Mouse (Mus musculus) neural tube, embryonic 12.5 days (tissue): ENCODE results near the gene Tgfa. TPM values are rescaled to one million over a fixed set of nuclear protein-coding genes. Genes with fewer than 3 reads are reported as not detected.

Experiments used
- ATAC-seq: fragments of 200-750 bp; cut with Nextera tagmentation; 2 replicates; pipeline ENCODE4 v1.8.0; 2017; ENCODE audit warnings: low read depth, mild to moderate bottlenecking, moderate TSS enrichment, moderate library complexity; ENCODE audit not compliant: low FRiP score
- H3K27ac ChIP-seq: fragments of 300-500 bp; sonication (generic); 2 replicates; pipeline ENCODE4 v1.5.1; 2016
- H3K27me3 ChIP-seq: fragments of 300-500 bp; sonication (generic); replicated peaks from 2 replicates; pipeline ENCODE4 v1.6.1; 2016; ENCODE audit warnings: mild to moderate bottlenecking
- H3K36me3 ChIP-seq: fragments of 300-500 bp; sonication (generic); 2 replicates; pipeline ENCODE4 v1.6.1; 2016; ENCODE audit warnings: mild to moderate bottlenecking
- H3K4me1 ChIP-seq: fragments of 300-500 bp; sonication (generic); 2 replicates; pipeline ENCODE4 v1.6.1; 2016
- H3K4me2 ChIP-seq: fragments of 300-500 bp; sonication (generic); replicated peaks from 2 replicates; pipeline ENCODE4 v1.6.1; 2016; ENCODE audit warnings: mild to moderate bottlenecking
- H3K4me3 ChIP-seq: fragments of 300-500 bp; sonication (generic); 2 replicates; pipeline ENCODE4 v1.5.1; 2016
- H3K9ac ChIP-seq: fragments of 300-500 bp; sonication (generic); 2 replicates; pipeline ENCODE4 v1.6.1; 2016; ENCODE audit warnings: mild to moderate bottlenecking
- H3K9me3 ChIP-seq: fragments of 300-500 bp; sonication (generic); 2 replicates; pipeline ENCODE4 v1.6.1; 2016; ENCODE audit warnings: mild to moderate bottlenecking
- WGBS: fragments of 180-500 bp; shearing (Covaris S2); methylation state at CpG from one replicate; pipeline ENCODE4 v1.1.7; 2016; 5-methylcytosine and 5-hydroxymethylcytosine counted together
- polyA plus RNA-seq: library from polyadenylated mRNA; unstranded; fragments of >200 nt; fragmentation: Nextera tagmentation; extraction: Ambion mirVana; gene quantifications from 2 replicates; pipeline ENCODE4 v1.2.1, GENCODE M21; 2016

Gene Tgfa
- polyA plus RNA-seq, 1 experiment from 2014 or later, result 4.0 TPM

DNA sequence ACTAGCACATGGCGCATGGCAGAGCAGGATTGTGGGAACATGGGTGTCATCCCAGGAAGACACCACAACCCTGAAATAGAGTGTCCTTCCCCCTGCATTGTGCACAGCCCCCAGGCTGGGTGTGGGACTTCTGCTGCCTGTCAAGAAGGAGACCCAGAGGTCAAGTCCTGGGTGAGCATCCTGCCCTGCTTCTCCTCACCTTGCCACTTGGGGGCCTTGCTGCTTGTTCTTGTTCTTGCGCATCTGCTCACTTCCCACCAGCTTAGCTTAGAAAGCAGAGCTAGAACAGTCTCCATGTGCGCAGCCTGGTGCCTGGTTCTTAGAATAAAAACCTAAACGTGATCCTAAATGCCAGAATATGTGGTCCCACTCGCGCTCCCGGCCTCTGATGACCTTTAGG lies 82.6 kb downstream of the Tgfa start:
- no peak for ATAC-seq
- WGBS, result 65% methylated on average over 7 of the region's 7 CpGs
- Histone ChIP-seq H3K9ac (no peak overlapping the region), H3K27ac (no peak overlapping the region), H3K4me2 (no peak overlapping the region), H3K4me1 (no peaks in the 10 kb centered on the region), H3K9me3 (no peaks in the 10 kb centered on the region), H3K27me3 (no peaks in the 10 kb centered on the region), H3K36me3 (no peaks in the 10 kb centered on the region; the same call in 1 of the 2 replicates), H3K4me3 (no peak overlapping the region)

DNA sequence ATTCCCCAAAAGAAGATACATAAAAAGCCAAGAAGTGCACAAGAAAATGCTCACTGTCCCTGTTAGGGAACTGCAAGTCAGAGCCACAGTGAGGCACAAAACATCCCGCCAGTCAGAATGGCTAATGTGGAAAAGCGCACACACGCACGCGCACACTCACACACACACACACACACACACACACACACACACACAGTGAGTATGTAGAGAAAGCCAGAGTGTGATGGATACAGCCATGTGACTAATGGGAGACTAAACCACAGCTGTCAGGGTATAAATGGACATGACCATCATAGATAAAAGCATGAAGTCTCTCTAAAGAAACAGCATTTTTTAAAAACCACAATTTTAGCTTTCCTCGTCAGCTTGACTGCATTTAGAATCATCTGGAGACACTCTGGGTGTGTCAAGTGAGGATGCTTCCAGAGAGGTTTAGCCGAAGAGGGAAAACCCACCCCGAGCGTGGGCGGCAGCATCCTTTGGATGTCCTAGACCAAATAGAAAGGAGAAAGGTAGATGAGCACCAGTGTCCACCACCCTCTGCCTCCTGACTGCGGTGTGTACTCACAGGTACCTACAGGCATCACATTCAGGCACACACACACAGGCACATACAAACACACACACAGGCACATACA lies 86.7 kb downstream of the Tgfa start:
- Histone ChIP-seq H3K9ac (no peak overlapping the region), H3K36me3 (no peaks in the 10 kb centered on the region), H3K9me3 (no peaks in the 10 kb centered on the region), H3K27me3 (no peaks in the 10 kb centered on the region), H3K4me3 (no peak overlapping the region), H3K27ac (no peak overlapping the region), H3K4me2 (no peak overlapping the region), H3K4me1 (no peaks in the 10 kb centered on the region)
- no peak for ATAC-seq
- 85% methylated on average over 11 of the region's 11 CpGs for WGBS

DNA sequence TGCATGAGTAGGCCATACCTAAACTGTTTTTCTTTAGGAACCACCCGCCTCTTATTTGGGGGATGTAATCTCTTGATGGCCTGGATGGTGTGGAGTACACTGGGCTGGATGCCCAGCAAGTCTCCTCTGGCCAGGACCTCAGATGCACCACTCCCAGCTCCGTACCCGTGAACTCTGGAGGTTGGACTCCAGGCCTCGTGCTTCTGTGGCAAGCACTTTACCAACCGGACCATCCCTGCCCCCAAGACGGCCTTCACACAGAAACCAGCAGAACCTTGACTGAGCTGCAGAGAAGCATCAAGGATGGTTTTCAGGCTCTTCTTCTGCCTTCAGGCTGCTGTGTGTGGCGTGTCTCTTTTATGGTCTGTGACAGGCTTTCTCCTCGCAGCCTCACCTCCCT lies 98.3 kb downstream of the Tgfa start:
- no peak for ATAC-seq
- 67% methylated on average over 8 of the region's 8 CpGs for WGBS

DNA sequence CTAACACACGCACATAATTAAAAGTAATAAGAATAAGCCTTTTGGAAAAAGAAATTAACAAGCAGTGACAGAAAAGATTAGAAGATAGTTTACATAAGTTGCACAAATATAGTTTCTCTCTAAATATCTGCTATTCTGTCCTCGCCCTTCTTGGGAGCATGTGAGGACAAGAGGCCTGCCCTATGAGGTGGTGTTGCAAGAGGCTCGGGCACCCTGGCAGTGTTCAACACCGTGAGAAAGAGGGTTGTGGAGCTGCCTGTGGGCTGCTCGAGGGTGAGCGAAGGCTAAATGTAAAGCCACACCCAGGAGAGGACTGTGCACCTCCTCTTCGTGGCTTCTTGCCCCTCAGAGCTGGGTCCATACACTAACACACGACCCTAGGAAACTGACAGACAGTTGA lies 100.4 kb downstream of the Tgfa start:
- no peak overlapping the region for H3K4me2 ChIP-seq
- no peaks in the 10 kb centered on the region for H3K4me1 ChIP-seq
- WGBS, result 89% methylated on average over 8 of the region's 8 CpGs
- no peaks in the 10 kb centered on the region for H3K27me3 ChIP-seq
- no peak overlapping the region for H3K9ac ChIP-seq
- no peaks in the 10 kb centered on the region; the same call in 1 of the 2 replicates for H3K9me3 ChIP-seq
- H3K36me3 ChIP-seq, result no peaks in the 10 kb centered on the region
- no peak overlapping the region for H3K4me3 ChIP-seq
- H3K27ac ChIP-seq, result no peak overlapping the region
- no peak for ATAC-seq

More for the DNA sequence above, 98.3 kb downstream of the Tgfa start:
- Histone ChIP-seq H3K4me3 (no peak overlapping the region), H3K9me3 (no peaks in the 10 kb centered on the region), H3K27me3 (no peaks in the 10 kb centered on the region), H3K4me1 (no peaks in the 10 kb centered on the region), H3K27ac (no peak overlapping the region), H3K36me3 (no peaks in the 10 kb centered on the region), H3K9ac (no peak overlapping the region), H3K4me2 (no peak overlapping the region)

DNA sequence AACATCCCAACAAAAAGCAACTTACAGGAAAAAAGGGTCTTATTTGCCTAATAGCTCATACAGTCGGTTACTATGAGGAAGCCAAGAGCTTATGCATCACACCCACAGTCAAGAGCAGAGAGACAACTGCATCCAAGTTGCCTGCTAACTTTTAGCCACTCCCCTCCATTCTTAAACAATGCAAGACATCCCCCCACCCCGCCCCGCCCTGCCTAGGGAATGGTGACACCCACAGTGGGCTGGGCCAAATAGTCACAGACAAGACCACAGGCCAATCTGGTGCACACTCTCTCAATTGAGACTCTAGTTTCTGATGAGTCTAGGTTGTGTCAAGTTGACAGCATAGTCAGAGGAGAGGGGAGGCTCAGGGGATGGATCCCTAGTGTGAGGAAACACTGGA lies 101.1 kb downstream of the Tgfa start:
- H3K4me2 ChIP-seq, result no peak overlapping the region
- 87% methylated on average over 3 of the region's 3 CpGs for WGBS
- no peak for ATAC-seq

DNA sequence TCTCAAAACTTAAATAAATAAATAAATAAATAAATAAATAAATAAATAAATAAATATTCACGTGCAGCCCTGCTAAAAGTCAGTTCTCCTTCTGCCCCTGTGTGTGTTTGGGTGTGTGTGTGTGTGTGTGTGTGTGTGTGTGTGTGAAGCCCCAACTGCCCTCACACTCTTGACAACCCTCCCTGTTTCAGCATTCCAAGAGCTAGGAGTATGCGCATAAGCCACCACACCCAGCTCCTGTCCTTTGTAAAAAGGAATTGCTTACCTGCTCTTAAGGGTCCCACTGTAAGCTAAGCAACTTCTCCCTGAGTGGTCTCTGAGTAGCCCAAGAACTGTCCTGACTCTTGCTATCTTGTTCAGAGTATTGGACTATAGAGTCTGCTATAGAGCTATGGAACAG lies 101.9 kb downstream of the Tgfa start:
- no peaks in the 10 kb centered on the region for H3K27me3 ChIP-seq
- no peak for ATAC-seq
- H3K27ac ChIP-seq, result no peak overlapping the region
- H3K36me3 ChIP-seq, result no peaks in the 10 kb centered on the region
- no peaks in the 10 kb centered on the region for H3K4me1 ChIP-seq
- no peak overlapping the region for H3K4me3 ChIP-seq
- WGBS, result 94% methylated on average over 2 of the region's 2 CpGs
- H3K9me3 ChIP-seq, result no peaks in the 10 kb centered on the region; the same call in 1 of the 2 replicates
- H3K4me2 ChIP-seq, result no peak overlapping the region
- no peak overlapping the region for H3K9ac ChIP-seq

More for the DNA sequence above, 101.1 kb downstream of the Tgfa start:
- Histone ChIP-seq H3K27me3 (no peaks in the 10 kb centered on the region), H3K9me3 (no peaks in the 10 kb centered on the region; the same call in 1 of the 2 replicates), H3K9ac (no peak overlapping the region), H3K4me1 (no peaks in the 10 kb centered on the region), H3K4me3 (no peak overlapping the region), H3K27ac (no peak overlapping the region), H3K36me3 (no peaks in the 10 kb centered on the region)

DNA sequence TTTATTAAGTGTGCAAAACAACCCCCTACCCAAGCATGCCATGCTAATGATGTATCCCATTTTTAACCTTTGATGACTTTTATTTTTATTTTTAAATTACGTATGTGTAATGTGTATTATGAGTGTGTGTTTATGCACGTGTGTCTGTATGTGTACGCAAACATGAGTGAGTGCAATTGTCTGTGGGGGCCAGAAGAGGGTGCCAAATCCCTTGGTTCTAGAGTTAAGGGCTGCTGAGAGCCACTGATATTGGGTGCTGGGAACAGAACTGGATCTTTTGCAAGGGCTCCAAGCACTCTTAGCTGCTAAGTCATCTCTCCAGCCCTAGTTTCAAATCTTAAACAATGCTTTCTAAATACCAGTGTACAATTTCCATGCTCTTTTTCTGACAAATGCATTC lies 103.9 kb downstream of the Tgfa start:
- WGBS, result 92% methylated on average over 3 of the region's 3 CpGs
- Histone ChIP-seq H3K27me3 (no peaks in the 10 kb centered on the region), H3K4me3 (no peak overlapping the region), H3K27ac (no peak overlapping the region), H3K9ac (no peak overlapping the region), H3K36me3 (no peaks in the 10 kb centered on the region), H3K4me1 (no peaks in the 10 kb centered on the region), H3K9me3 (no peaks in the 10 kb centered on the region; the same call in 1 of the 2 replicates), H3K4me2 (no peak overlapping the region)
- ATAC-seq, result no peak

DNA sequence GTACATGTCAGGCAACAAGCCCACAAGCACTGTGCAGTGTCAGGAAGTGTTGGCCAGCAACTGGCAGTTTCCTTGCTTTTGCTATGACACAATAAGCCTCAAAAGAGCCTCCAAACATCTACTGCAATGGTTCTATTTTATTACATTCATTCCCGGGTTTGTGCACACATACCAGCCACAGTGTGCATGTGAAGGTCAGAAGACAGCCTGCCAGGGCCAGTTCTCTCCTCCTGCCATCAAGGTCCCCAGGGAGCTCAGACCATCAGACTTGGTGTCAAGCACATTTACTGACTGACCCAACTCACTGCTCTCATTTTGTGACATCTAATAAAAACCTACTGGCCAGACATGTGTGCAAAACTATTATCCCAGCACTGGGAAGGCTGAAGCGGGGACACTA lies 104.4 kb downstream of the Tgfa start:
- H3K4me1 ChIP-seq, result no peaks in the 10 kb centered on the region
- H3K27me3 ChIP-seq, result no peaks in the 10 kb centered on the region
- no peak overlapping the region for H3K4me2 ChIP-seq
- H3K4me3 ChIP-seq, result no peak overlapping the region
- 82% methylated on average over 2 of the region's 2 CpGs for WGBS
- no peaks in the 10 kb centered on the region; the same call in 1 of the 2 replicates for H3K9me3 ChIP-seq
- H3K36me3 ChIP-seq, result no peaks in the 10 kb centered on the region
- no peak overlapping the region for H3K9ac ChIP-seq
- H3K27ac ChIP-seq, result no peak overlapping the region
- no peak for ATAC-seq

DNA sequence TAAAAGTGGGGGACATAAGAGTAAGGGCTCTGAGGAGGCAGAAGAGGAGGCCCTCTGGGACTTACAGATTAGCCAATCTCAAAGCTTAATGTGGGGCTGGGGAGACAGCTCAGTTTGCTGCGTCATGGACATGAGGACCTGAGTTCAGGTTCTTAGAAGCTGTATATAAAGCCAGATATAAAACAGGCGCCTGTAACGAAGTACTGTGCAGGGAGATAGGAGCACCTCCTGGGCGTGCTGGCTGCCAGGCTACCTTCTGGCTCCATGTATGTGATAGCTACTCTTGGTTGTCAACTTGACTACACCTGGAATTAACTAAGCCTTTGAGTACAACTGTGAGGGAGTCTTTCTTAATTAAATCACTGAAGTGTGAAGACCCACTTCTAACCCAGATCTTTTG lies 110.7 kb downstream of the Tgfa start:
- Histone ChIP-seq H3K9me3 (no peaks in the 10 kb centered on the region), H3K4me1 (no peaks in the 10 kb centered on the region), H3K27me3 (no peaks in the 10 kb centered on the region), H3K4me3 (no peak overlapping the region), H3K4me2 (no peak overlapping the region), H3K9ac (no peak overlapping the region), H3K27ac (no peak overlapping the region), H3K36me3 (no peaks in the 10 kb centered on the region)
- ATAC-seq, result no peak
- WGBS, result 90% methylated on average over 4 of the region's 4 CpGs

DNA sequence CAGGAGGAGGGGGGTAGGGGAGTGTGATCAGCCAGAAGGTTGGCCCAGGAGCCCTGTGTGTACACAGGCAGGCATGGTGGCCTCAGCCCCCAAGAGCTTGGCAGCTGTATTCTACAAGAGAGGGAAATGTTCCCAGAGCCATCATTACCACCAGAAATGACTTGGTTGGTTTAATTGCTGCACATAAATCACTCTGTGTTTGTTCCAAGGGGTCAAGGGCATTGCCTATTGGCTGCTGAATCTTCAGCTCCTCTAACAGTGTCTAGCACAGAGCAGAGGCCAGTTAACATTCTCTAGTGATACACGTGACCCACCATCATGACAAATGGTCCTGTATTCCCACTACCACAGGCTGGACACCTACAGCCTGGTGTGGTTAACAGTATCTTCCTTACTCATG lies 119.0 kb downstream of the Tgfa start:
- H3K36me3 ChIP-seq, result no peaks in the 10 kb centered on the region
- WGBS, result 56% methylated on average over 1 of the region's 1 CpGs
- no peak overlapping the region for H3K4me2 ChIP-seq
- H3K9ac ChIP-seq, result no peak overlapping the region
- H3K27ac ChIP-seq, result no peak overlapping the region
- no peaks in the 10 kb centered on the region for H3K9me3 ChIP-seq
- no peak for ATAC-seq
- no peaks in the 10 kb centered on the region for H3K27me3 ChIP-seq
- no peak overlapping the region for H3K4me3 ChIP-seq
- H3K4me1 ChIP-seq, result no peaks in the 10 kb centered on the region

DNA sequence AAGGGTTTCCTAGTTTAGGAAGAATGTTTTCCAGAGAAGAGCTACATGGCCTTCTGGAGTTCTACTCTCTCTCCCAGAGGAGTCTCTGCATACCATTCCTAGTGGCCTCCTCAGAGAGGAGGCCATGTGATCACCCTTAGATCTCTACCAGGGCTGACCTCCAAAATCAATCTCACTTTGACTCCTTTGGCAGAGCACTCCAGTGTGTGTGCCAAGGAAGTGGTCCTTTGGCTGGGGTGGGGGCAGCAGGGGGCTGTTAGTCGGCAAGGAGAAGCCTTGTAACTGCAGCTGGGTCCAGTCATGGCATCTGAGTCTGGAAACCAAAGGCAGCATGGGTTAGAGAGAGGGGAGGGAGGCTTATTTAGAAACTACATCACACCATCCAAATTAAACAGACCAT lies 122.0 kb downstream of the Tgfa start:
- H3K27ac ChIP-seq, result no peak overlapping the region
- H3K27me3 ChIP-seq, result no peaks in the 10 kb centered on the region
- H3K4me2 ChIP-seq, result no peak overlapping the region
- no peaks in the 10 kb centered on the region; the same call in 1 of the 2 replicates for H3K9me3 ChIP-seq
- H3K4me1 ChIP-seq, result no peaks in the 10 kb centered on the region
- no peak overlapping the region for H3K4me3 ChIP-seq
- no peak overlapping the region for H3K9ac ChIP-seq
- 52% methylated on average over 1 of the region's 1 CpGs for WGBS
- no peak for ATAC-seq
- H3K36me3 ChIP-seq, result no peaks in the 10 kb centered on the region

DNA sequence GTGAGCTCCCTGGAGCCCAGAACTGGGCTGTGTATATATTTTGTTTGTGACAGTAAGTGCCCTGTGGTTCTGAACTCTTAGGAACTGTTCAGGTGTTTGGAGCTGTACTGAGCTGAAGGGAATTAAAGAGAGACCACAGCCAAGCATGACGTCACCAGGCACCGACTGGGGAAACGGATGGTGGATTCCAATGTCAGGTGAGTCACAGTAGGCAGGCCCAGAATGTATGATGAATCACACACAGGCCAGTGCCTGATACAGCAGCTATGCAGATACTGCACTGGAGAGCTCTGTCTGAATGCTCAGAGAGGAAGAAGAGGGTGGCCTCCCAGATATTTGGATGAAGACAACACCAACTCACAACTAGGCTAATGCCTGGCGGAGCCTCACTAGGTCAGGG lies 123.8 kb downstream of the Tgfa start:
- Histone ChIP-seq H3K27ac (no peak overlapping the region), H3K4me1 (no peaks in the 10 kb centered on the region), H3K27me3 (no peaks in the 10 kb centered on the region), H3K4me2 (no peak overlapping the region), H3K36me3 (no peaks in the 10 kb centered on the region), H3K4me3 (no peak overlapping the region), H3K9me3 (peaks cover 3% of the 10 kb centered on the region; the same call in 1 of the 2 replicates), H3K9ac (no peak overlapping the region)
- 85% methylated on average over 4 of the region's 4 CpGs for WGBS
- no peak for ATAC-seq

DNA sequence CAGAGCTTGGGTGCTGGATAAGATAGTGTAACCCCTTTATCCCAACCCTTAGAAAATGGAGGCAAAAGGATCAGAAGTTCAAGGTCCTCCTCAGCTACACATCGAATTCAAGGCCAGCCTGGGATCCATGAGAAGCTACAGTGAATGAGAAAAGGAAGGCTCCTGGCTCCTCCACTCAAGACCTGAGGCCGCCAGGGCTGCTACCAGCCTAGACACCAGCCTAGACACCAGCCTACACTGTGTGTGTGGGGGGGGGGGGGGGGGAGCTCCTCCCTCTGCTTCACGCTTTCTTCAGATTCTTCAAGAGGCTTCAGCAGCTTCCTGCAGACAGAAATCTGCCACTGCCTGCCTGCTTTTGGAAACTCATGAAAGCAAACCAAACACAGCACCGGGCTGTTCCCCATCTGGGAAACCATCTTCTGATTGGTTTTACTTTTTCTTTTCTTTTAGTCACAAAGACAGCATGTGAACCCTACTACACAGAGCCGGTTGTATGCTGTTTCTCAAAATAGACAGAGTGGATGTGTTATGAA lies 127.1 kb downstream of the Tgfa start:
- Histone ChIP-seq H3K9me3 (peaks cover 3% of the 10 kb centered on the region; the same call in 1 of the 2 replicates), H3K36me3 (no peaks in the 10 kb centered on the region), H3K27ac (no peak overlapping the region), H3K4me1 (no peaks in the 10 kb centered on the region), H3K4me2 (no peak overlapping the region), H3K4me3 (no peak overlapping the region), H3K27me3 (no peaks in the 10 kb centered on the region), H3K9ac (no peak overlapping the region)
- WGBS, result 84% methylated on average over 5 of the region's 5 CpGs
- ATAC-seq, result no peak
